Mouse (Mus musculus): ENCODE data around the gene Dysf.

GRCm38 (mm10) chr6:84136345-84136744 is 128.0 kb downstream of the Dysf start:
- no peak for TF ChIP-seq CTCF (IDR thresholded peaks at IDR 0.05; ENCODE audit: insufficient read depth, low read length)
- TF ChIP-seq POLR2A (IDR thresholded peaks at IDR 0.05; ENCODE audit: borderline replicate concordance, extremely low read depth, low read depth, low read length) = no peak
